In the genomic region with DNA sequence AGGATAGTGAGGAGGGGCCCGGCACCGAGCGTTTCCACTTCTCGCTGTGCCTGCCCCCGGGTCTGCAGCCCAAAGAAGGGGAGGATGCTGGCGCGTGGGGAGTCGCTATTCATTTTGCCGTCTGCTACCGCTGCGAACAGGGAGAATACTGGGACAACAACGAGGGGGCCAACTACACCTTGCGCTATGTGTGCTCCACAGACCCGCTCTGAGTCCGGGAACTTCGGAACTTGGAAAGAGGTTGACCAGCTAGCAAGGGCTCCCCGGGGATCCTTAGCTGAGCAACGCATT, we compare ENCODE assay signal across 9 mouse cellular contexts. TPM values are rescaled to one million over a fixed set of nuclear protein-coding genes. Genes with fewer than 3 reads are reported as not detected.
DNase-seq lines count a peak whose midpoint lies in the region; ATAC-seq and TF ChIP-seq lines count a peak whose summit lies in the region.
"Had no signal": no experiment of that assay in that cellular context is flagged by ENCODE, and none has a peak within 500 bp of the region (broad histone marks: within the 10 kb centered on the region; RNA-seq: fewer than 3 reads in every experiment).

No protein-coding gene starts in this region.

- peak overlapping the region; percentile 53 for H3K4me2 ChIP-seq in liver, embryonic 14.5 days (ENCODE audit: low read depth)

- no peak overlapping the region for H3K27ac ChIP-seq in liver, embryonic 14.5 days

- no peaks in the 10 kb centered on the region for H3K36me3 ChIP-seq in liver, embryonic 14.5 days (replicated peaks; ENCODE audit: control insufficient read depth, insufficient read depth, low read depth)

- ATAC-seq in liver, embryonic 14.5 days (ENCODE audit: insufficient read depth), result no peak

- H3K9ac ChIP-seq in liver, embryonic 14.5 days (replicated peaks), result no peak overlapping the region

- DNase-seq in heart, adult 11 months, result peak; percentile 76
- DNase-seq in heart, adult 18-20 months, result no peak
- peak; percentile 52 for DNase-seq in R1 (ENCODE audit: low read depth, low spot score)
- DNase-seq in forelimb bud, embryonic 11.5 days (ENCODE audit: low read depth, low spot score), result peak; percentile 10
- no peak for DNase-seq in liver, embryonic 14.5 days (ENCODE audit: low read depth in 3 of 3, low spot score in 3 of 3)
- no peak for DNase-seq in T-cell, adult 2 months (ENCODE audit: low spot score)
- no peak for DNase-seq in left cerebral cortex, postnatal 14 days (ENCODE audit: low spot score in 2 of 2)
- DNase-seq in spleen, postnatal 14 days (ENCODE audit: low spot score in 2 of 2), result no peak

- TF ChIP-seq EP300 in liver, embryonic 14.5 days (IDR thresholded peaks at IDR 0.05; ENCODE audit: low read depth), result no peak

- WGBS in liver, embryonic 14.5 days (ENCODE audit: insufficient replicate concordance), result under 1% methylated on average over 18 of the region's 18 CpGs

- intact Hi-C loops in left cerebral cortex, postnatal 14 days (cut with DNase I), result no loop called here

- H3K27me3 ChIP-seq in liver, embryonic 14.5 days (ENCODE audit: control insufficient read depth, insufficient read depth, low read length), result peaks cover 38% of the 10 kb centered on the region

- no peak for TF ChIP-seq CTCF in liver, embryonic 14.5 days (IDR thresholded peaks at IDR 0.05; ENCODE audit: low read depth)

- H3K4me1 ChIP-seq in liver, embryonic 14.5 days (replicated peaks; ENCODE audit: control insufficient read depth in 2 of 2, insufficient read depth in 2 of 2, low read length in 1 of 2), result no peaks in the 10 kb centered on the region

- no peaks in the 10 kb centered on the region for H3K9me3 ChIP-seq in liver, embryonic 14.5 days (ENCODE audit: control insufficient read depth, low read length)

- peak overlapping the region; percentile 29 to 46 for H3K4me3 ChIP-seq in liver, embryonic 14.5 days (ENCODE audit: insufficient read depth in 1 of 2, low read depth in 2 of 2, low read length in 2 of 2)

RNA-seq across cellular contexts. Expression of a gene that starts 10.7 kb away (rescaled TPM):
- under 1 TPM; 0.42 to 0.44 TPM for total RNA-seq in heart, adult 18-20 months (2021)
- polyA plus RNA-seq in liver, embryonic 14.5 days (2012; rRNA removed), result 0.25 and 0.35 TPM in 2 replicates
- polyA plus RNA-seq in liver, embryonic 14.5 days (2014; fragmentation: Nextera tagmentation; extraction: Ambion mirVana), result 0.35 and 0.63 TPM in 2 replicates
- total RNA-seq in left cerebral cortex, postnatal 14 days (2021), result 10 to 100 TPM; 11.0 to 17.4 TPM
- polyA plus RNA-seq: gonadal fat pad, adult 2 months had no signal

Comparison
In these comparisons a context has a peak if more than half of its experiments do, and no peak if none do; other contexts are left out.
1. DNase-seq: peak in heart, adult 11 months (single experiment), R1 (single experiment) and forelimb bud, embryonic 11.5 days (single experiment); none in heart, adult 18-20 months (0 of 2), liver, embryonic 14.5 days (0 of 3), T-cell, adult 2 months (single experiment), left cerebral cortex, postnatal 14 days (0 of 2) and spleen, postnatal 14 days (0 of 2).
2. RNA of a gene that starts 10.7 kb away (total RNA-seq): 11.0 to 17.4 TPM in left cerebral cortex, postnatal 14 days; 0.42 to 0.44 TPM in heart, adult 18-20 months; every median in the first group is over 4 times any median in the second.